Mouse (Mus musculus) megakaryocyte progenitor cell, adult 5-6 weeks (primary cell): Measurements from ENCODE around the gene Emc9. TPM values are rescaled to one million over a fixed set of nuclear protein-coding genes. Genes with fewer than 3 reads are reported as not detected.
A peak's percentile ranks its signal among the peaks of the same experiment; 100 is the strongest.

Experiments
- ATAC-seq: replicated peaks from 2 replicates; pipeline ENCODE4 v1.8.0; 2016; ENCODE audit warnings: mild to moderate bottlenecking, moderate TSS enrichment, inconsistent platforms; ENCODE audit not compliant: poor library complexity
- total RNA-seq, 2 experiments: library from RNA; stranded (forward) in 1 of 2; stranded (reverse) in 1 of 2; fragments of 157-497, 149-512 nt in 1 of 2; fragments of 200-1000 nt in 1 of 2; gene quantifications; 2 replicates each; pipeline versions ENCODE4 v1.2.3 to v1.2.4; 2015 to 2017

Gene Emc9
- total RNA-seq (2015): 5.1 and 5.5 TPM in 2 replicates
- 6.9 and 9.7 TPM in 2 replicates for total RNA-seq (2017)

- ATAC-seq: peak; percentile 83
Observed at GRCm38 (mm10) chr14:55584702-55585565, at the start of gene Emc9. Emc9 (minus strand) TSS chr14:55585302.

DNA sequence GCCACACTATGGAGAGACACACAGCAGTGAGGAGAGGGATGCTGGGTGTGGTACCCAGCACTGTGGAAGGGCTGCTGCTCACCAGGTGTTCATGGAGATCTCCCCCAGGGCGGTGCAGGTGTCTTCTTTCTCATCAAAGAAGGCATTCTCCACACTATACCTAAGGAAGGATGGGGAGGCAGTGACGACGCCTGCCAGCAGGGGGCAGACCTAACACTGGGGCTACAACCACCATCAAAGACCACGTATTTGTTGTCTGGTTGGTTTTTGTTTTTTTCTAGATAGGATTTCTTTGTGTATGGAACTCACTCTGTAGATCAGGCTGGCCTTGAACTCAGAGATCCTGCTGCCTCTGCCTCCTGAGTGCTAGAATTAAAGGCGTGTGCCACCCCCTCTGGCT, 44.2 kb upstream of the Emc9 start:
- peak; percentile 83 for ATAC-seq

DNA sequence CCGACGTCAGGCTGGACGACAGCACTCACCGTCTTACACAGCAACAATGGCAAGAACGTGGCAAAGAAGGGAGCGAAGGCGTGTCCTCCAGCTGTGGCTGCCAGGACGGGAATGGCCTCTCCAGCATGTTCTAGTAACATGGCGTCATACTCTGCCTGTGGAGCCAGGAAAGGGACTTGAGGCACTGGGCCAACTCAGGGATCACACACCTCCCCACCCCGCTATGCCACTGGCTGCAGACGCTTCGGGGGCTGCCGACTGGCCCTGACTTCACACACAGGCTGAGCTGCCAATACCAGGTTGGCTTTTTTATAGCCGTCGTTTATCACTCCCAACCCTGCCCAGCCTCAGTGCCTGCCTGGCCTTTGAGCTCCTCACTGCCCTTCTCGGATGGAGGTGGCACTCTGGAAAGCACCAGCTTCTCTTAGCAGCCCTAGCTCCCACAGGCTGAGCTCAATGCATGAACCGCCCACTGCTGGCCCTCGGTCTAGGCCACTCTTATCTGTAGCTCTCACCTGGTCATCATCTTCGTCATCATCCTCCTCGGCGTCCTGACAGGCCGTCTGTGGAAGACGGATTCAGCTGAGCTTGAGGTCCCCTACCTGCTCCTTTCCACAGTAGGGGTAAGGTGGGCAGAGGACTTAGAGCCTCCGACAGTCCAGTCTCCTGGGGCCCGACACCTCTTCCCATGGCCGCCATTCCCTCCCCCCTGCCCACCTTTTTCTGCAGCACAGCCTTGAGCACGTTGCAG, 43.1 kb upstream of the Emc9 start:
- no peak for ATAC-seq

GRCm38 (mm10) chr14:55618486-55619195, 33.5 kb upstream of the Emc9 start:
- ATAC-seq: peak; percentile 51

DNA sequence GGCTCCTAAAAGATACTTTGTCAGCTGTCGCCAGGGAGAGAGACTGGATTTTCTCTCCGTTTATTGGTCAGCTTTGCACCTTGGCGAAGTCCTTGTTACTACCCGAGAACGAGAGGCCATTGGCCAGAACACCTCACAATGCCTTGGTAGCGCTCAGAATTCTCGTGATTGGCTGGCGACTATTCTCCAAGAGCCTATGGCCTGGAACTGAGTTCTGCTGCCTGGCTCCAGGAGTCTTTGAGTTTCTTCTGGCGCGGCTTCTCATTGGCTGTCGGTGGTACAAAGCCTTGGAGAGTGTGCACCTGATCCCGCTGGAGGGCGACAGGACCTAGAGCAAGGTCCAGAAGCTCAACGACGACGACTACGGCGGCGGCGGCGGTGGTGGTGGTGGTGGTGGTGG, 32.7 kb upstream of the Emc9 start, which contains the start of gene Rec8:
Gene Rec8 (plus strand): TSS at position 216 of the 400 bp plus-strand sequence.
- peak; percentile 68 for ATAC-seq

DNA sequence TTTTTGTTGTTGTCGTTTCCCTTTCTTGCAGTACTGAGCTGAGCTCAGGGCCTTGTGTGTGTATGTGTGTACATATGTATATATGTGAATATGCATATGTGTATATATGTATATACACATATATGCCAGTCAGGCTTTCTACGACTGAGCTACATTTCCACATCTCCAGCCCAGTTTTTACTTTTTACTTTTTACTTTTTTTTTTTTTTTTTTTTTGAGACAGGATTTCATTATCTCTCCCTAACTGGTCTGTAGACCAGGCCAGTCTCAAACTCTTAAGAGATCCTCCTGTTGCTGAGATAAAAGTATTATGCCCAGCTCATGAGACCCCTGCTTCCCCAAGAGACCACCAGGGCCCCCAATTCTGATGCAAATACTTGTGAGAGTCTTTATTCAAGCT, 31.7 kb upstream of the Emc9 start:
- no peak for ATAC-seq

- no peak for ATAC-seq
Observed at GRCm38 (mm10) chr14:55615876-55616275, 30.8 kb upstream of the Emc9 start.

DNA sequence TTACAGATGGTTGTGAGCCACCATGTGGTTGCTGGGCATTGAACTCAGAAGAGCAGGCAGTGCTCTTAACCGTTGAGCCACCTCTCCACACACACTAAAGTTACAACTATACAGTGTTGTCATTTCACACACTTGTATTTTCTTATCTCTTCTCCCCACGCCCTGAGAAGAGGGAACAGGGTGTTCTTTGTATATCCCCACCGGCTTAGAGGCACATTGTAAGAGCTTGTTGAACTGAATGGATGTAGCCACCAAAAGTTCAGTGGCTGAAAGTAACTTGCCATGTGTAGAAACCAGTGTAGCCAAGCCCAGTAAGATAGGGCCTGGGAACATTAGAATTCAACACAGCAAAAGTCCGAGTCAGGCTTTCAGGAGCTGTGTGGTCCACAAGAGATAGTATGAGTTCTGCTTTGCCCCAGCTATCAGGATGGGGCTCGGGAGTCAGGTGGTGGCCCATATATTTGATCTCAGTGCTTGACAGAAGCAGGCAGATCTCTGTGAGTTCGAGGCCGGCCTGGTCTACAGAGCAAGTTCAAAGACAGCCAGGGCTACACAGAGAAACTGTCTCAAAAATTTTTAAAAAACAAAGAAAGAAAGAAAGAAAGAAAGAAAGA, 29.6 kb upstream of the Emc9 start:
- peak; percentile 61 for ATAC-seq

GRCm38 (mm10) chr14:55613346-55613745, 28.2 kb upstream of the Emc9 start:
- ATAC-seq: no peak

GRCm38 (mm10) chr14:55608339-55608738, 23.2 kb upstream of the Emc9 start:
- no peak for ATAC-seq

DNA sequence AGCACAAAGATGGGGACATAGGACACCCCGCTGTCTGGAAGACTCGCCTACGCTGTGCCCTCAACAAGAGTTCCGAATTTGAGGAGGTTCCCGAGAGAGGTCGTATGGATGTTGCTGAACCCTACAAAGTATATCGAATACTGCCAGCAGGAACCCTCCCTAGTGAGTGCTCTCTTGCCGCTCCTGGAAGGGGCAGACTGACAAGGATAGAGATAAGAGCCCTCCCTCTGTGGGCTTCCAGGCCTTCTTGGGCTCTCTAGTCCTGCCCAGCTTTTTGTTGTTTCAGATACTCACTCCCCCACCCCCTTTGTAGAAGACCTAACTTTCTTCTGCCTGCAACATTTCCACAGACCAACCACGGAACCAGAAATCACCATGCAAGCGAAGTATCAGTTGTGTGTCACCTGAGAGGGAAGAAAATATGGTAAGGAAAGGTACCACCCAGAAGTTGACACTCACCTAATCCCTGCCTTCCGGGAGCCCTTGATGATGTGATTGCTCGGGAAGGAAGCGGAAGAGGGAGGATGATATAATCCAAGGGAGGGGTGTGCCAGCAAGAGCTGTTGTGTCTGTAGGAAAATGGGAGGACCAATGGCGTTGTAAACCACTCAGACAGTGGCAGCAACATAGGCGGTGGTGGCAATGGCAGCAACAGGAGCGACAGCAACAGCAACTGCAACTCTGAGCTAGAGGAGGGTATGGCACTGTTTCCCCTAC, 20.8 kb upstream of the Emc9 start:
- no peak for ATAC-seq

- ATAC-seq: no peak
Observed at GRCm38 (mm10) chr14:55604823-55605222, 19.7 kb upstream of the Emc9 start.

DNA sequence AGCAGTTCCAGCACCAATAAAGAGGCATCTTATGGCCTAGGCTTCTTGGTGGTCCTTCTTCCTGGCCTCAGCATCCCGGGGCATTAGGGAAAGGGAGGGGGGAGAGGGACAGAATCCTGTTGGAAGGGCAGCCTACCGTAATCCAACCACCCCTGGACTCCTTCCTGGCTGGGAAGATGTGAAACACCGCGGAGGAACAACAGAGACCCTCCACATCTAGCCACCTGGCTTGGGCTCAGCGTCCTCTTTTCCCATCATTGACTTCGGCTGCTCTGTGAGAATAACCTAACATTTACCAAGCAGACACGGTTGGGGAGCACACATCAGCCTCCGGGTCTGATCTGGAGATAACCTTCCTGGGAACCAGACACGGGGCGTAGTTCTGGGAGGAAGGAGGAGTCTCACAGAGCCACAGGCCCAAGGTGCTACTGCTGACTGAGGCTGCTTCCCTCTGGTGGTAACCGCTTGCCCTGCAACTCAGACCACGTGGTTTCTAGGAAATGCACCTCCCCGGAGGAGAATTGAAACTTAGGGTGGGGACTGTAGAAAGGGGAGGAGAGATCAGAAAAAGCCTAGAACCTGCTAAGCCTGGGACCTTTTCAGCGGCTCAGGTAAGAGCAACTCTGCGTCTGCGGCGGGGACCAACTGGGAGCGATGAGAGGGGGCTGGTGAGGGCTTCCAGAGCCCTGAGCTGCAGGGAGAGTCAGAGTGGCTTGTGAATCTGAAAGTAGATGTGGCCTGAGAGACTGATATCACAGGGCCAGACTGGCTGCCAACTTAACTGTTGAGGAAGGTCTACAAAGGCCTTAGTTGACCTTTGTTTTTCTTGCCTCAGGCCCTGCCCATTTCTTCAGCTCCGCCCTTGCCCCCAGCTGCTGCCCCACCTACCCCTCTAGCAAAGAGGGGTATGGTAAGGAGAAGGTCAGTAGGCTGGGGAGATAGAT, 18.8 kb upstream of the Emc9 start:
- ATAC-seq: peak; percentile 91

DNA sequence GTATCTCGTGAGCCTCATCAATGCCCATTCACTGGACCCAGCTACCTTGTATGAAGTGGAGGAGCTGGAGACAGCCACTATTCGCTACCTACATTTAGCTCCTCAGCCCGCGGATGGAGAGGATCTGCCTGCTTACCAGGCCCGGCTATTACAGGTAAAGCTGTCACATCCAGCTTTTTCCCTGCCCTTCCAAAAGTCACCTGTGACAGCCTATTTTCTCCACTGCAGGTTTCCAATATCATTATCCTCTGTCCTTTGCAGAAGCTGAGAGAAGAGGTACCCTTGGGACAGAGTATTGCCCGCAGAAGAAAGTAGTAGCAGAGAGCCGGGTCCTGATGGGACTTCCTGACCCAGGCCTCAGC, 18.1 kb upstream of the Emc9 start, which contains the start of gene Irf9:
Gene Irf9 (plus strand): TSS at position 301 of the 362 bp plus-strand sequence.
- no peak for ATAC-seq

GRCm38 (mm10) chr14:55598521-55599390, 13.7 kb upstream of the Emc9 start:
- ATAC-seq: no peak

DNA sequence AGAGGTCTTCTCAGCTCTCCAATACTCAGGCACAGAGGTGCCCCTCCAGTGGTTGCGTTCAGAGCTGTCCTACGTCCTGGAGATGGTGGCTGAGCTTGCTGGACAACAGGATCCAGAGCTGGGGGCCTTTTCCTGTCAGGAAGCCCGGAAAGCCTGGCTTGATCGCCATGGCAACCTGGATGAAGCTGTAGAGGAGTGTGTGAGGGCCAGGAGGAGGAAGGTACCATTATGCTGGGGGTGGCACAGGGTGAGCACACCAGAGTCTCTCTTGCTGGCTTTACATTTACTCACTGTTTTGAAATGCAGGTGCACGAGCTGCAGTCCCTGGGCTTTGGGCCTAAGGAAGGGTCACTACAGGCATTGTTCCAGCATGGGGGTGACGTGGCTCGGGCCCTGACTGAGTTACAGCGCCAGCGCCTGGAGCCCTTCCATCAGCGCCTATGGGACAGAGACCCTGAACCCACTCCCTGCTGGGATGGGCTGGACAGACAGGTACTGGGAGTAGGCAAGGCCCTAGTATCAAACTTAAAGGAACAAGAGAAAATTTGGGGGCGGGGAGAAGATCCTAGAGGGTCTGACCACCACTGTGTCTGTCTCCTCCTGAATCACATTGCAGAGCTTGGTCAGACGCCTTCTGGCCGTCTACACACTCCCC, 11.1 kb upstream of the Emc9 start:
- ATAC-seq: no peak

DNA sequence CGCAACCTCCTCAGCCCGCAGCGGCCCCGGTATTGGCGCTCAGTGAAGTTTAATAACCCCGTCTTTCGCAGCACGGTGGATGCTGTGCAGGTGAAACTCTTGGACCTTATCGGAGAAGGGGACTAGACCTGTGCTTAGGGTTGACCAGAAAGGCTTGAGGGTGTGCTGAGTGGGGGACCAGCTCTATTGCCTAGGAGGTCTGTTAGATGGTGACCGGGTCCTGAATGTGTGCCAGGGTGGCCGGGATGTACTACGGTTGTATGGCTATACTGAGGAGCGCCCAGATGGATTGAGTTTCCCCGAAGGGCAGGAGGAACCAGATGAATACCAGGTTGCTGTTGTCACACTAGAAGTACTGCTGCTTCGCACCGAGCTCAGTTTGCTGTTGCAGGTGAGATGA, 7.1 kb upstream of the Emc9 start:
- no peak for ATAC-seq
